Mouse (Mus musculus): ENCODE measurements at regions not wholly inside any gene's neighbourhood (a gene's known extent, or its start where the extent isn't known, plus 50 kb on each side); places are given as distances from the start of the nearest gene placed in this dataset.

- TF ChIP-seq CTCF (IDR thresholded peaks at IDR 0.05) (no peak), EP300 (IDR thresholded peaks at IDR 0.05; ENCODE audit: insufficient read depth, low read depth, low read length) (no peak), POLR2A (IDR thresholded peaks at IDR 0.05; ENCODE audit: insufficient read depth, low read depth, low read length) (no peak)
These were observed 212.1 kb upstream of the Etaa1 start for GRCm38 (mm10) chr11:18165609-18166347.
